Mouse (Mus musculus) thymus, adult 2 months (tissue): ENCODE data around the gene Syne1.

Experiments
- CTCF ChIP-seq: fragments of 200-500 bp; IDR thresholded peaks from 2 replicates; pipeline ENCODE4 v1.5.1; 2012; ENCODE audit warnings: mild to moderate bottlenecking, control low read depth, low read length, moderate library complexity, borderline replicate concordance; ENCODE audit not compliant: control insufficient read depth, poor library complexity, insufficient read depth; ENCODE audit errors: extremely low read depth
- POLR2A ChIP-seq: fragments of 200-500 bp; IDR thresholded peaks from 2 replicates; pipeline ENCODE4 v1.6.1; 2012; ENCODE audit warnings: mild to moderate bottlenecking, low read length, control low read depth, moderate library complexity; ENCODE audit not compliant: control insufficient read depth, poor library complexity, insufficient read depth; ENCODE audit errors: extremely low read depth

- TF ChIP-seq POLR2A: no peak
- TF ChIP-seq CTCF: no peak
Observed at GRCm38 (mm10) chr10:5116720-5117119, 434.6 kb downstream of the Syne1 start.
